Mouse (Mus musculus): ENCODE results near the gene Hras. TPM values are rescaled to one million over a fixed set of nuclear protein-coding genes. Genes with fewer than 3 reads are reported as not detected.

Hras gene
- total and polyA plus RNA-seq, 2 experiments from 2014 or later = 103 to 198 TPM

GRCm38 (mm10) chr7:141146043-141146595, 47.7 kb downstream of the Hras start:
- no peak overlapping the region for H3K4me2 ChIP-seq (ENCODE audit: low read depth)
- DNase-seq (no peak), ATAC-seq (no peak)
- H3K36me3 ChIP-seq (ENCODE audit: insufficient read depth) = peaks cover 17% of the 10 kb centered on the region
- no peak overlapping the region for H3K9ac ChIP-seq
- H3K4me1 ChIP-seq (ENCODE audit: insufficient read depth) = no peaks in the 10 kb centered on the region
- WGBS = 91% methylated on average over 12 of the region's 12 CpGs
- no peak for TF ChIP-seq CTCF (IDR thresholded peaks at IDR 0.05; ENCODE audit: low read depth)
- H3K9me3 ChIP-seq (ENCODE audit: low read length) = no peaks in the 10 kb centered on the region
- no peak overlapping the region for H3K27ac ChIP-seq (ENCODE audit: low read depth, low read length)
- H3K27me3 ChIP-seq (ENCODE audit: insufficient read depth, low read length) = no peaks in the 10 kb centered on the region
- H3K4me3 ChIP-seq (ENCODE audit: low read depth, low read length) = no peak overlapping the region

GRCm38 (mm10) chr7:141145403-141145802, 48.4 kb downstream of the Hras start:
- DNase-seq = no peak
- no peak overlapping the region for H3K4me3 ChIP-seq (ENCODE audit: low read depth, low read length)
- no peaks in the 10 kb centered on the region for H3K9me3 ChIP-seq (ENCODE audit: low read length)
- no peak overlapping the region for H3K27ac ChIP-seq (ENCODE audit: low read depth, low read length)
- H3K36me3 ChIP-seq (ENCODE audit: insufficient read depth) = peaks cover 16% of the 10 kb centered on the region
- no peaks in the 10 kb centered on the region for H3K4me1 ChIP-seq (ENCODE audit: insufficient read depth)
- H3K27me3 ChIP-seq (ENCODE audit: insufficient read depth, low read length) = no peaks in the 10 kb centered on the region
- no peak for TF ChIP-seq CTCF (IDR thresholded peaks at IDR 0.05; ENCODE audit: low read depth)
- ATAC-seq = no peak
- no peak overlapping the region for H3K4me2 ChIP-seq (ENCODE audit: low read depth)
- 60% methylated on average over 1 of the region's 1 CpGs for WGBS
- no peak overlapping the region for H3K9ac ChIP-seq

- 73% methylated on average over 3 of the region's 3 CpGs for WGBS
Measured at GRCm38 (mm10) chr7:141144650-141145049, 49.2 kb downstream of the Hras start.

GRCm38 (mm10) chr7:141143861-141144260, 49.9 kb downstream of the Hras start:
- TF ChIP-seq CTCF (IDR thresholded peaks at IDR 0.05; ENCODE audit: low read depth) = no peak
- WGBS = 73% methylated on average over 2 of the region's 2 CpGs
- Histone ChIP-seq H3K27me3 (ENCODE audit: insufficient read depth, low read length) (no peaks in the 10 kb centered on the region), H3K4me2 (ENCODE audit: low read depth) (no peak overlapping the region), H3K4me1 (ENCODE audit: insufficient read depth) (no peaks in the 10 kb centered on the region), H3K4me3 (ENCODE audit: low read depth, low read length) (no peak overlapping the region), H3K36me3 (ENCODE audit: insufficient read depth) (peaks cover 16% of the 10 kb centered on the region), H3K9ac (no peak overlapping the region), H3K9me3 (ENCODE audit: low read length) (no peaks in the 10 kb centered on the region), H3K27ac (ENCODE audit: low read depth, low read length) (no peak overlapping the region)
- ATAC-seq (no peak), DNase-seq (no peak)

More at GRCm38 (mm10) chr7:141144650-141145049, 49.2 kb downstream of the Hras start:
- H3K36me3 ChIP-seq (ENCODE audit: insufficient read depth) = peaks cover 16% of the 10 kb centered on the region
- no peaks in the 10 kb centered on the region for H3K4me1 ChIP-seq (ENCODE audit: insufficient read depth)
- TF ChIP-seq CTCF (IDR thresholded peaks at IDR 0.05; ENCODE audit: low read depth) = no peak
- ATAC-seq = peak; percentile 62; the same call in 1 of the 2 replicates
- peak; percentile 27 for DNase-seq
- H3K27ac ChIP-seq (ENCODE audit: low read depth, low read length) = no peak overlapping the region
- no peak overlapping the region for H3K4me3 ChIP-seq (ENCODE audit: low read depth, low read length)
- no peaks in the 10 kb centered on the region for H3K9me3 ChIP-seq (ENCODE audit: low read length)
- H3K9ac ChIP-seq = no peak overlapping the region
- no peak overlapping the region for H3K4me2 ChIP-seq (ENCODE audit: low read depth)
- no peaks in the 10 kb centered on the region for H3K27me3 ChIP-seq (ENCODE audit: insufficient read depth, low read length)

GRCm38 (mm10) chr7:141143112-141143511, 50.7 kb downstream of the Hras start:
- Histone ChIP-seq H3K27ac (ENCODE audit: low read depth, low read length) (no peak overlapping the region), H3K4me1 (ENCODE audit: insufficient read depth) (no peaks in the 10 kb centered on the region), H3K27me3 (ENCODE audit: insufficient read depth, low read length) (no peaks in the 10 kb centered on the region), H3K36me3 (ENCODE audit: insufficient read depth) (peaks cover 22% of the 10 kb centered on the region), H3K4me3 (ENCODE audit: low read depth, low read length) (no peak overlapping the region), H3K4me2 (ENCODE audit: low read depth) (no peak overlapping the region), H3K9ac (no peak overlapping the region), H3K9me3 (ENCODE audit: low read length) (no peaks in the 10 kb centered on the region)
- ATAC-seq (no peak), DNase-seq (no peak)
- 52% methylated on average over 5 of the region's 5 CpGs for WGBS
- TF ChIP-seq CTCF (IDR thresholded peaks at IDR 0.05; ENCODE audit: low read depth) = peak; percentile 49

- no peak overlapping the region for H3K4me3 ChIP-seq (ENCODE audit: low read depth, low read length)
- peaks cover 26% of the 10 kb centered on the region for H3K36me3 ChIP-seq (ENCODE audit: insufficient read depth)
- no peak overlapping the region for H3K9ac ChIP-seq
- TF ChIP-seq CTCF (IDR thresholded peaks at IDR 0.05; ENCODE audit: low read depth) = no peak
- DNase-seq (no peak), ATAC-seq (no peak)
- H3K9me3 ChIP-seq (ENCODE audit: low read length) = no peaks in the 10 kb centered on the region
- no peak overlapping the region for H3K27ac ChIP-seq (ENCODE audit: low read depth, low read length)
- no peaks in the 10 kb centered on the region for H3K4me1 ChIP-seq (ENCODE audit: insufficient read depth)
- no peaks in the 10 kb centered on the region for H3K27me3 ChIP-seq (ENCODE audit: insufficient read depth, low read length)
- H3K4me2 ChIP-seq (ENCODE audit: low read depth) = no peak overlapping the region
- 94% methylated on average over 4 of the region's 4 CpGs for WGBS
Measured at GRCm38 (mm10) chr7:141141326-141141725, 52.5 kb downstream of the Hras start.

MicroRNAs encoded within 50 kb of the gene (microRNA counts, 519-probe panel; counts per million panel counts)
- 3,206 counts per million, percentile 28 among the panel's probes with 10 or more counts for microRNA mmu-miR-210

Small RNA genes lying within 50 kb of the gene (microRNA-seq; reads per million reads assigned to microRNA genes)
- gene Mir210 = 334 to 361 reads per million in 2 experiments

Other genes with a start within 250 kb of the Hras start
- 0.86 TPM in 1 of 2 replicates, not detected in the other for gene Ifitm5, start 243.7 kb downstream of the Hras start, total RNA-seq (2014; rRNA removed)
- gene Ifitm5, start 243.7 kb downstream of the Hras start, polyA plus RNA-seq (2015; fragmentation: Nextera tagmentation; extraction: Ambion mirVana) = 0.28 and 0.45 TPM in 2 replicates
- gene Gm45717, start 238.1 kb downstream of the Hras start, total RNA-seq (2014; rRNA removed) = not detected in 2 replicates
- gene Gm45717, start 238.1 kb downstream of the Hras start, polyA plus RNA-seq (2015; fragmentation: Nextera tagmentation; extraction: Ambion mirVana) = not detected in 2 replicates
- 45.2 and 55.6 TPM in 2 replicates for gene Ifitm2, start 238.0 kb downstream of the Hras start, total RNA-seq (2014; rRNA removed)
- gene Ifitm2, start 238.0 kb downstream of the Hras start, polyA plus RNA-seq (2015; fragmentation: Nextera tagmentation; extraction: Ambion mirVana) = 240 and 270 TPM in 2 replicates
- 10.5 and 12.7 TPM in 2 replicates for gene Ifitm1, start 226.8 kb downstream of the Hras start, total RNA-seq (2014; rRNA removed)
- 14.5 and 19.4 TPM in 2 replicates for gene Ifitm1, start 226.8 kb downstream of the Hras start, polyA plus RNA-seq (2015; fragmentation: Nextera tagmentation; extraction: Ambion mirVana)
- gene Ifitm3, start 183.2 kb downstream of the Hras start, total RNA-seq (2014; rRNA removed) = 12.2 and 35.9 TPM in 2 replicates
- gene Ifitm3, start 183.2 kb downstream of the Hras start, polyA plus RNA-seq (2015; fragmentation: Nextera tagmentation; extraction: Ambion mirVana) = 78.8 and 81.3 TPM in 2 replicates
- gene Ifitm6, start 176.1 kb downstream of the Hras start, total RNA-seq (2014; rRNA removed) = 2.0 TPM in 1 of 2 replicates, not detected in the other
- 0.34 and 0.38 TPM in 2 replicates for gene Ifitm6, start 176.1 kb downstream of the Hras start, polyA plus RNA-seq (2015; fragmentation: Nextera tagmentation; extraction: Ambion mirVana)
- gene Gm17387, start 164.9 kb downstream of the Hras start, total RNA-seq (2014; rRNA removed) = not detected in 2 replicates
- gene Gm17387, start 164.9 kb downstream of the Hras start, polyA plus RNA-seq (2015; fragmentation: Nextera tagmentation; extraction: Ambion mirVana) = not detected in 2 replicates
- gene B4galnt4, start 132.9 kb downstream of the Hras start, total RNA-seq (2014; rRNA removed) = 126 and 163 TPM in 2 replicates
- 42.3 and 47.4 TPM in 2 replicates for gene B4galnt4, start 132.9 kb downstream of the Hras start, polyA plus RNA-seq (2015; fragmentation: Nextera tagmentation; extraction: Ambion mirVana)
- gene Pkp3, start 115.8 kb downstream of the Hras start, total RNA-seq (2014; rRNA removed) = not detected in 2 replicates
- gene Pkp3, start 115.8 kb downstream of the Hras start, polyA plus RNA-seq (2015; fragmentation: Nextera tagmentation; extraction: Ambion mirVana) = 0.08 TPM in 1 of 2 replicates, not detected in the other
- gene Sigirr, start 93.4 kb downstream of the Hras start, total RNA-seq (2014; rRNA removed) = 2.9 TPM in 2 replicates
- 2.4 and 2.7 TPM in 2 replicates for gene Sigirr, start 93.4 kb downstream of the Hras start, polyA plus RNA-seq (2015; fragmentation: Nextera tagmentation; extraction: Ambion mirVana)
- gene Ano9, start 76.2 kb downstream of the Hras start, total RNA-seq (2014; rRNA removed) = 0.08 and 0.43 TPM in 2 replicates
- gene Ano9, start 76.2 kb downstream of the Hras start, polyA plus RNA-seq (2015; fragmentation: Nextera tagmentation; extraction: Ambion mirVana) = 0.05 and 0.20 TPM in 2 replicates
- 24.5 and 24.9 TPM in 2 replicates for gene Ptdss2, start 71.6 kb downstream of the Hras start, total RNA-seq (2014; rRNA removed)
- 70.5 and 78.3 TPM in 2 replicates for gene Ptdss2, start 71.6 kb downstream of the Hras start, polyA plus RNA-seq (2015; fragmentation: Nextera tagmentation; extraction: Ambion mirVana)
- 41.6 and 41.9 TPM in 2 replicates for gene Rnh1, start 21.1 kb downstream of the Hras start, total RNA-seq (2014; rRNA removed)
- 43.1 and 45.4 TPM in 2 replicates for gene Rnh1, start 21.1 kb downstream of the Hras start, polyA plus RNA-seq (2015; fragmentation: Nextera tagmentation; extraction: Ambion mirVana)
- gene Lrrc56, start 152 bp upstream of the Hras start, total RNA-seq (2014; rRNA removed) = 11.1 and 11.7 TPM in 2 replicates
- 10.2 and 10.7 TPM in 2 replicates for gene Lrrc56, start 152 bp upstream of the Hras start, polyA plus RNA-seq (2015; fragmentation: Nextera tagmentation; extraction: Ambion mirVana)
- 0.62 TPM in 1 of 2 replicates, not detected in the other for gene Lmntd2, start 20.1 kb upstream of the Hras start, total RNA-seq (2014; rRNA removed)
- 0.15 and 0.33 TPM in 2 replicates for gene Lmntd2, start 20.1 kb upstream of the Hras start, polyA plus RNA-seq (2015; fragmentation: Nextera tagmentation; extraction: Ambion mirVana)
- gene Rassf7, start 21.9 kb upstream of the Hras start, total RNA-seq (2014; rRNA removed) = 13.3 and 15.8 TPM in 2 replicates
- gene Rassf7, start 21.9 kb upstream of the Hras start, polyA plus RNA-seq (2015; fragmentation: Nextera tagmentation; extraction: Ambion mirVana) = 15.6 and 19.1 TPM in 2 replicates
- 50.2 and 53.8 TPM in 2 replicates for gene Phrf1, start 34.8 kb upstream of the Hras start, total RNA-seq (2014; rRNA removed)
- gene Phrf1, start 34.8 kb upstream of the Hras start, polyA plus RNA-seq (2015; fragmentation: Nextera tagmentation; extraction: Ambion mirVana) = 26.1 and 35.8 TPM in 2 replicates
- gene Irf7, start 72.5 kb upstream of the Hras start, total RNA-seq (2014; rRNA removed) = 1.3 and 3.8 TPM in 2 replicates
- gene Irf7, start 72.5 kb upstream of the Hras start, polyA plus RNA-seq (2015; fragmentation: Nextera tagmentation; extraction: Ambion mirVana) = 3.4 and 3.7 TPM in 2 replicates
- gene Cdhr5, start 82.8 kb upstream of the Hras start, total RNA-seq (2014; rRNA removed) = not detected in 2 replicates
- gene Cdhr5, start 82.8 kb upstream of the Hras start, polyA plus RNA-seq (2015; fragmentation: Nextera tagmentation; extraction: Ambion mirVana) = not detected in 2 replicates
- not detected in 2 replicates for gene Sct, start 85.1 kb upstream of the Hras start, total RNA-seq (2014; rRNA removed)
- 2.9 and 3.9 TPM in 2 replicates for gene Sct, start 85.1 kb upstream of the Hras start, polyA plus RNA-seq (2015; fragmentation: Nextera tagmentation; extraction: Ambion mirVana)
- 0.31 and 0.38 TPM in 2 replicates for gene Drd4, start 98.0 kb upstream of the Hras start, total RNA-seq (2014; rRNA removed)
- 0.90 and 0.98 TPM in 2 replicates for gene Drd4, start 98.0 kb upstream of the Hras start, polyA plus RNA-seq (2015; fragmentation: Nextera tagmentation; extraction: Ambion mirVana)
- gene Deaf1, start 133.7 kb upstream of the Hras start, total RNA-seq (2014; rRNA removed) = 238 and 239 TPM in 2 replicates
- 282 and 289 TPM in 2 replicates for gene Deaf1, start 133.7 kb upstream of the Hras start, polyA plus RNA-seq (2015; fragmentation: Nextera tagmentation; extraction: Ambion mirVana)
- 25.2 and 33.2 TPM in 2 replicates for gene Tmem80, start 133.7 kb upstream of the Hras start, total RNA-seq (2014; rRNA removed)
- gene Tmem80, start 133.7 kb upstream of the Hras start, polyA plus RNA-seq (2015; fragmentation: Nextera tagmentation; extraction: Ambion mirVana) = 32.9 and 34.7 TPM in 2 replicates
- 1.0 and 1.1 TPM in 2 replicates for gene Eps8l2, start 144.9 kb upstream of the Hras start, total RNA-seq (2014; rRNA removed)
- gene Eps8l2, start 144.9 kb upstream of the Hras start, polyA plus RNA-seq (2015; fragmentation: Nextera tagmentation; extraction: Ambion mirVana) = 0.74 and 0.82 TPM in 2 replicates
- 224 and 297 TPM in 2 replicates for gene Taldo1, start 198.2 kb upstream of the Hras start, total RNA-seq (2014; rRNA removed)
- 304 and 352 TPM in 2 replicates for gene Taldo1, start 198.2 kb upstream of the Hras start, polyA plus RNA-seq (2015; fragmentation: Nextera tagmentation; extraction: Ambion mirVana)
- gene Gatd1, start 220.1 kb upstream of the Hras start, total RNA-seq (2014; rRNA removed) = 58.9 and 65.0 TPM in 2 replicates
- 50.5 and 56.0 TPM in 2 replicates for gene Gatd1, start 220.1 kb upstream of the Hras start, polyA plus RNA-seq (2015; fragmentation: Nextera tagmentation; extraction: Ambion mirVana)
- 83.3 and 94.7 TPM in 2 replicates for gene Cend1, start 235.5 kb upstream of the Hras start, total RNA-seq (2014; rRNA removed)
- gene Cend1, start 235.5 kb upstream of the Hras start, polyA plus RNA-seq (2015; fragmentation: Nextera tagmentation; extraction: Ambion mirVana) = 111 and 125 TPM in 2 replicates
- 115 and 141 TPM in 2 replicates for gene Slc25a22, start 243.9 kb upstream of the Hras start, total RNA-seq (2014; rRNA removed)
- gene Slc25a22, start 243.9 kb upstream of the Hras start, polyA plus RNA-seq (2015; fragmentation: Nextera tagmentation; extraction: Ambion mirVana) = 106 and 132 TPM in 2 replicates